Mouse (Mus musculus) spleen, adult 2 months (tissue): ENCODE data around the gene Igfbp5.

ENCODE experiments used
- CTCF ChIP-seq: fragments of 200-500 bp; IDR thresholded peaks from 2 replicates; pipeline ENCODE4 v1.5.1; 2011; ENCODE audit warnings: mild to moderate bottlenecking, inconsistent platforms; ENCODE audit not compliant: insufficient read depth, insufficient read length, insufficient replicate concordance; ENCODE audit errors: extremely low read depth
- POLR2A ChIP-seq: fragments of 200-500 bp; IDR thresholded peaks from 2 replicates; pipeline ENCODE4 v1.6.1; 2011; ENCODE audit warnings: low read depth, low read length, inconsistent platforms

GRCm38 (mm10) chr1:72826931-72827330, 47.8 kb downstream of the Igfbp5 start:
- TF ChIP-seq CTCF (no peak), POLR2A (no peak)
